Mouse (Mus musculus) cerebellum, adult 8-10 months (tissue): Measurements from ENCODE around the gene Gm11541.

Experiments used
- DNase-seq: peaks from one replicate; pipeline ENCODE4 v3.0.0; 2022

Gene Gm11541

GRCm38 (mm10) chr11:94704472-94704871, at the start of gene Gm11541:
TSS of gene Gm11541 (minus strand) at chr11:94704499.
- DNase-seq: no peak

- DNase-seq: no peak
Measured at GRCm38 (mm10) chr11:94752946-94753713, 48.8 kb upstream of the Gm11541 start.

GRCm38 (mm10) chr11:94741732-94742272, 37.5 kb upstream of the Gm11541 start, which contains the start of gene Cdc34b:
TSS of gene Cdc34b (plus strand) at chr11:94741782.
- DNase-seq: no peak

- no peak for DNase-seq
Measured at GRCm38 (mm10) chr11:94735746-94736145, 31.4 kb upstream of the Gm11541 start.

GRCm38 (mm10) chr11:94732773-94733172, 28.5 kb upstream of the Gm11541 start:
- DNase-seq: no peak

- no peak for DNase-seq
Measured at GRCm38 (mm10) chr11:94731229-94731628, 26.9 kb upstream of the Gm11541 start.

- peak; percentile 55 for DNase-seq
Measured at GRCm38 (mm10) chr11:94730261-94730660, 26.0 kb upstream of the Gm11541 start.

GRCm38 (mm10) chr11:94729565-94729964, 25.3 kb upstream of the Gm11541 start:
- no peak for DNase-seq

GRCm38 (mm10) chr11:94728545-94728944, 24.2 kb upstream of the Gm11541 start:
- no peak for DNase-seq

- DNase-seq: no peak
Measured at GRCm38 (mm10) chr11:94727306-94727705, 23.0 kb upstream of the Gm11541 start.

- no peak for DNase-seq
Measured at GRCm38 (mm10) chr11:94719216-94719615, 14.9 kb upstream of the Gm11541 start.

- DNase-seq: no peak
Measured at GRCm38 (mm10) chr11:94718113-94718909, 14.0 kb upstream of the Gm11541 start.

GRCm38 (mm10) chr11:94717239-94717638, 12.9 kb upstream of the Gm11541 start:
- DNase-seq: no peak

GRCm38 (mm10) chr11:94716754-94717153, 12.5 kb upstream of the Gm11541 start:
- DNase-seq: peak; percentile 13

- no peak for DNase-seq
Measured at GRCm38 (mm10) chr11:94715622-94716021, 11.3 kb upstream of the Gm11541 start.

- DNase-seq: no peak
Measured at GRCm38 (mm10) chr11:94713246-94713860, 9.1 kb upstream of the Gm11541 start.

GRCm38 (mm10) chr11:94704020-94704419, 279 bp downstream of the Gm11541 start:
- DNase-seq: no peak

GRCm38 (mm10) chr11:94702216-94702610, 2.1 kb downstream of the Gm11541 start:
- peak; percentile 10 for DNase-seq

GRCm38 (mm10) chr11:94701401-94702215, 2.7 kb downstream of the Gm11541 start:
- peak; percentile 9 for DNase-seq

- DNase-seq: no peak
Measured at GRCm38 (mm10) chr11:94699399-94699798, 4.9 kb downstream of the Gm11541 start.

- DNase-seq: no peak
Measured at GRCm38 (mm10) chr11:94697703-94698464, 6.4 kb downstream of the Gm11541 start.

- no peak for DNase-seq
Measured at GRCm38 (mm10) chr11:94697140-94697539, 7.2 kb downstream of the Gm11541 start.
